Mouse (Mus musculus) heart, embryonic 11.5 days (tissue): ENCODE data around the gene Hsdl2. TPM values are rescaled to one million over a fixed set of nuclear protein-coding genes. Genes with fewer than 3 reads are reported as not detected.

Source experiments
- ATAC-seq: fragments of 200-750 bp; cut with Nextera tagmentation; replicated peaks from 2 replicates; pipeline ENCODE4 v1.8.0; 2017; ENCODE audit warnings: moderate library complexity; ENCODE audit not compliant: insufficient number of reproducible peaks, low FRiP score, low TSS enrichment
- H3K27ac ChIP-seq: fragments of 300-500 bp; sonication (generic); 2 replicates; pipeline ENCODE4 v1.5.1; 2014; ENCODE audit warnings: mild to moderate bottlenecking, low read depth, low read length
- H3K27me3 ChIP-seq: fragments of 300-500 bp; sonication (generic); 2 replicates; pipeline ENCODE4 v1.6.1; 2014; ENCODE audit warnings: mild to moderate bottlenecking, low read length, mixed read lengths; ENCODE audit not compliant: control insufficient read depth, insufficient read depth
- H3K36me3 ChIP-seq: fragments of 300-500 bp; sonication (generic); 2 replicates; pipeline ENCODE4 v1.6.1; 2014; ENCODE audit warnings: mild to moderate bottlenecking, low read length, moderate library complexity, mixed read lengths; ENCODE audit not compliant: control insufficient read depth, insufficient read depth
- H3K4me1 ChIP-seq: fragments of 300-500 bp; sonication (generic); 2 replicates; pipeline ENCODE4 v1.6.1; 2014; ENCODE audit warnings: low read length; ENCODE audit not compliant: control insufficient read depth, insufficient read depth
- H3K4me2 ChIP-seq: fragments of 300-500 bp; sonication (generic); 2 replicates; pipeline ENCODE4 v1.6.1; 2014; ENCODE audit warnings: mild to moderate bottlenecking, moderate library complexity
- H3K4me3 ChIP-seq: fragments of 300-500 bp; sonication (generic); 2 replicates; pipeline ENCODE4 v1.5.1; 2014; ENCODE audit warnings: low read depth, low read length
- H3K9ac ChIP-seq: fragments of 300-500 bp; sonication (generic); 2 replicates; pipeline ENCODE4 v1.6.1; 2014; ENCODE audit warnings: mild to moderate bottlenecking, low read depth, low read length, moderate library complexity
- H3K9me3 ChIP-seq: fragments of 300-500 bp; sonication (generic); replicated peaks from 2 replicates; pipeline ENCODE4 v1.6.1; 2016; ENCODE audit warnings: low read length; ENCODE audit not compliant: control insufficient read depth
- WGBS: fragments of 180-500 bp; shearing (Covaris S2); extraction: QIAGEN DNeasy Blood & Tissue Kit; methylation state at CpG from one replicate; pipeline ENCODE4 v1.1.7; 2014; ENCODE audit not compliant: insufficient replicate concordance; 5-methylcytosine and 5-hydroxymethylcytosine counted together
- polyA plus RNA-seq: library from polyadenylated mRNA; unstranded; fragments of >200 nt; fragmentation: Nextera tagmentation; extraction: Ambion mirVana; gene quantifications from 2 replicates; pipeline ENCODE4 v1.2.1, GENCODE M21; 2014

Gene Hsdl2
- polyA plus RNA-seq = 30.8 and 34.2 TPM in 2 replicates

GRCm38 (mm10) chr4:59581314-59582185, at the start of gene Hsdl2:
Hsdl2 (plus strand) TSS chr4:59581563.
- ATAC-seq = peak; percentile 95
- H3K27ac ChIP-seq = peak within 1 kb of the TSS; percentile 93
- no peaks in the 10 kb centered on the region for H3K36me3 ChIP-seq
- peaks cover 2% of the 10 kb centered on the region; the same call in 1 of the 2 replicates for H3K4me1 ChIP-seq
- H3K4me2 ChIP-seq = peak within 1 kb of the TSS; percentile 90
- H3K9me3 ChIP-seq = no peaks in the 10 kb centered on the region
- H3K27me3 ChIP-seq = no peaks in the 10 kb centered on the region
- peak within 1 kb of the TSS; percentile 83 for H3K9ac ChIP-seq
- H3K4me3 ChIP-seq = peak within 1 kb of the TSS; percentile 57
- WGBS = under 1% methylated on average over 61 of the region's 61 CpGs

- no peak overlapping the region for H3K4me3 ChIP-seq
- H3K4me2 ChIP-seq = peak overlapping the region; percentile 32; the same call in 1 of the 2 replicates
- peak; percentile 65; the same call in 1 of the 2 replicates for ATAC-seq
- H3K27me3 ChIP-seq = no peaks in the 10 kb centered on the region
- peaks cover 12% of the 10 kb centered on the region for H3K4me1 ChIP-seq
- H3K36me3 ChIP-seq = no peaks in the 10 kb centered on the region
- 19% methylated on average over 2 of the region's 2 CpGs for WGBS
- no peak overlapping the region for H3K9ac ChIP-seq
- peak overlapping the region; percentile 73; the same call in 1 of the 2 replicates for H3K27ac ChIP-seq
- no peaks in the 10 kb centered on the region for H3K9me3 ChIP-seq
These were observed 48.1 kb upstream of the Hsdl2 start for GRCm38 (mm10) chr4:59533268-59533667.

GRCm38 (mm10) chr4:59535624-59536023, 45.7 kb upstream of the Hsdl2 start:
- H3K27ac ChIP-seq = no peak overlapping the region
- H3K4me2 ChIP-seq = no peak overlapping the region
- H3K4me3 ChIP-seq = no peak overlapping the region
- no peak for ATAC-seq
- no peaks in the 10 kb centered on the region for H3K36me3 ChIP-seq
- H3K4me1 ChIP-seq = peaks cover 7% of the 10 kb centered on the region; the same call in 1 of the 2 replicates
- no peak overlapping the region for H3K9ac ChIP-seq
- H3K27me3 ChIP-seq = no peaks in the 10 kb centered on the region
- no peaks in the 10 kb centered on the region for H3K9me3 ChIP-seq

- no peaks in the 10 kb centered on the region for H3K36me3 ChIP-seq
- no peaks in the 10 kb centered on the region for H3K9me3 ChIP-seq
- WGBS = 85% methylated on average over 1 of the region's 1 CpGs
- H3K4me3 ChIP-seq = no peak overlapping the region
- H3K4me2 ChIP-seq = no peak overlapping the region
- H3K27ac ChIP-seq = no peak overlapping the region
- peaks cover 7% of the 10 kb centered on the region; the same call in 1 of the 2 replicates for H3K4me1 ChIP-seq
- no peaks in the 10 kb centered on the region for H3K27me3 ChIP-seq
- H3K9ac ChIP-seq = no peak overlapping the region
- ATAC-seq = no peak
These were observed 45.1 kb upstream of the Hsdl2 start for GRCm38 (mm10) chr4:59536281-59536680.

- no peak for ATAC-seq
- no peaks in the 10 kb centered on the region for H3K36me3 ChIP-seq
- H3K27ac ChIP-seq = no peak overlapping the region
- no peak overlapping the region for H3K4me3 ChIP-seq
- H3K27me3 ChIP-seq = no peaks in the 10 kb centered on the region
- H3K4me1 ChIP-seq = 0 out of 2 replicates have a peak, but pooled peaks cover 7% of the 10 kb centered on the region
- H3K4me2 ChIP-seq = no peak overlapping the region
- no peaks in the 10 kb centered on the region for H3K9me3 ChIP-seq
- no peak overlapping the region for H3K9ac ChIP-seq
These were observed 38.4 kb upstream of the Hsdl2 start for GRCm38 (mm10) chr4:59543006-59543405.

GRCm38 (mm10) chr4:59544654-59545053, 36.7 kb upstream of the Hsdl2 start:
- no peak for ATAC-seq
- H3K36me3 ChIP-seq = no peaks in the 10 kb centered on the region
- no peak overlapping the region for H3K4me2 ChIP-seq
- no peaks in the 10 kb centered on the region for H3K9me3 ChIP-seq
- 0 out of 2 replicates have a peak, but pooled peaks cover 7% of the 10 kb centered on the region for H3K4me1 ChIP-seq
- no peak overlapping the region for H3K9ac ChIP-seq
- H3K27me3 ChIP-seq = no peaks in the 10 kb centered on the region
- H3K4me3 ChIP-seq = no peak overlapping the region
- 69% methylated on average over 2 of the region's 2 CpGs for WGBS
- H3K27ac ChIP-seq = no peak overlapping the region

- peak overlapping the region; percentile 43 for H3K4me2 ChIP-seq
- 56% methylated on average over 7 of the region's 7 CpGs for WGBS
- 0 out of 2 replicates have a peak, but pooled peaks cover 7% of the 10 kb centered on the region for H3K4me1 ChIP-seq
- H3K9me3 ChIP-seq = no peaks in the 10 kb centered on the region
- H3K4me3 ChIP-seq = no peak overlapping the region
- H3K36me3 ChIP-seq = no peaks in the 10 kb centered on the region
- no peak overlapping the region; the same call in 1 of the 2 replicates for H3K9ac ChIP-seq
- no peak for ATAC-seq
- H3K27ac ChIP-seq = no peak overlapping the region
- H3K27me3 ChIP-seq = no peaks in the 10 kb centered on the region
These were observed 34.9 kb upstream of the Hsdl2 start for GRCm38 (mm10) chr4:59546285-59547071.

- Histone ChIP-seq H3K27ac (no peak overlapping the region), H3K4me3 (peak overlapping the region; percentile 95), H3K27me3 (no peaks in the 10 kb centered on the region), H3K4me2 (peak overlapping the region; percentile 86), H3K4me1 (0 out of 2 replicates have a peak, but pooled peaks cover 7% of the 10 kb centered on the region), H3K9ac (0 out of 2 replicates have a peak overlapping the region, but pooled peaks have one; percentile 1), H3K9me3 (no peaks in the 10 kb centered on the region), H3K36me3 (no peaks in the 10 kb centered on the region)
- WGBS = 22% methylated on average over 11 of the region's 11 CpGs
- no peak for ATAC-seq
These were observed 34.0 kb upstream of the Hsdl2 start for GRCm38 (mm10) chr4:59547136-59547889.
